Mouse (Mus musculus): ENCODE measurements around the gene Scn4b.

Scn4b gene

GRCm38 (mm10) chr9:45188570-45189563, 50.7 kb downstream of the Scn4b start:
- in situ Hi-C loops (cut with MseI, MboI): no loop called here

- in situ Hi-C loops (cut with MseI, MboI): no loop called here
These were observed 51.5 kb downstream of the Scn4b start for GRCm38 (mm10) chr9:45189661-45190174.

- in situ Hi-C loops (cut with MseI, MboI): no loop called here
These were observed 57.3 kb downstream of the Scn4b start for GRCm38 (mm10) chr9:45195468-45195867.

GRCm38 (mm10) chr9:45196125-45196830, 58.1 kb downstream of the Scn4b start:
- in situ Hi-C loops (cut with MseI, MboI): no loop called here

GRCm38 (mm10) chr9:45197549-45197948, 59.4 kb downstream of the Scn4b start:
- in situ Hi-C loops (cut with MseI, MboI): no loop called here

GRCm38 (mm10) chr9:45201319-45201947, 63.2 kb downstream of the Scn4b start:
- in situ Hi-C loops (cut with MseI, MboI): no loop called here

GRCm38 (mm10) chr9:45202021-45202798, 64.0 kb downstream of the Scn4b start:
- in situ Hi-C loops (cut with MseI, MboI): no loop called here

Data from mouse trophoblast stem cell (cell line).